ENCODE assay signal across 12 mouse cellular contexts in the genomic region with DNA sequence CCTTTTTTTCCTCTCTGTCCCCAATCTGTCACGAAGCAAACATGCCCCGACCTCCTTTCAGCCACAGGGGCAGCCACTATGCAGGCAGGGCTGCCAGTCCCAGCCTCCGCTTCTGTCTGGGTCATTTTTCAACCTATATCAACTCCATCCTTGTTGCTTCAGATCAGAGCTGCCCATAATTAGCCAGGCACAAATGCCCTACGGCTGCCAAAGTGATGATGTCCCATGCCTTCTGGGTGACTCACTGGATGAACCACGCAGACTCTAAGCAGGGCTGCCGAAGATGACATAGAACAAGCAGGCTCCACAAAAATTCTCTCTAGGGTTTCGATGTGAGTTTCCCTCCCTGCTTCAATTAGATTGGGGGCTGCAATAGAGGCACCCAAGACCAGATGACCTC.
DNase-seq lines count a peak whose midpoint lies in the region; ATAC-seq lines count a peak whose summit lies in the region.
"Had no signal": no experiment of that assay in that cellular context is flagged by ENCODE, and none has a peak within 500 bp of the region (broad histone marks: within the 10 kb centered on the region; RNA-seq: fewer than 3 reads in every experiment).

No protein-coding gene starts in this region.

- no peaks in the 10 kb centered on the region for H3K36me3 ChIP-seq in heart, embryonic 11.5 days (ENCODE audit: control insufficient read depth, insufficient read depth, low read length)
- H3K36me3 ChIP-seq: stomach, embryonic 15.5 days had no signal

- no peak overlapping the region for H3K4me2 ChIP-seq in heart, embryonic 11.5 days
- H3K4me2 ChIP-seq: forebrain, embryonic 13.5 days; stomach, embryonic 15.5 days had no signal

- WGBS in heart, embryonic 11.5 days (ENCODE audit: insufficient replicate concordance) = 48% methylated on average over 7 of the region's 7 CpGs

- H3K27me3 ChIP-seq in heart, embryonic 11.5 days (ENCODE audit: control insufficient read depth, insufficient read depth, low read length) = no peaks in the 10 kb centered on the region
- H3K27me3 ChIP-seq: forebrain, embryonic 13.5 days; stomach, embryonic 15.5 days had no signal

- H3K9ac ChIP-seq in heart, embryonic 11.5 days (ENCODE audit: low read depth, low read length) = no peak overlapping the region
- H3K9ac ChIP-seq: forebrain, embryonic 13.5 days; stomach, embryonic 15.5 days had no signal

- no peak for ATAC-seq in heart, embryonic 11.5 days (replicated peaks; ENCODE audit: insufficient number of reproducible peaks, low FRiP score, low TSS enrichment)
- ATAC-seq: forebrain, embryonic 13.5 days; intestine, postnatal 0 days had no signal

- no peak overlapping the region for H3K4me3 ChIP-seq in heart, embryonic 11.5 days (ENCODE audit: low read depth, low read length)
- H3K4me3 ChIP-seq: forebrain, embryonic 13.5 days; stomach, embryonic 15.5 days had no signal

- peaks cover 36% of the 10 kb centered on the region for H3K4me1 ChIP-seq in heart, embryonic 11.5 days (ENCODE audit: control insufficient read depth, insufficient read depth, low read length)
- H3K4me1 ChIP-seq: stomach, embryonic 15.5 days had no signal

- H3K9me3 ChIP-seq in heart, embryonic 11.5 days (replicated peaks; ENCODE audit: control insufficient read depth, low read length) = no peaks in the 10 kb centered on the region
- H3K9me3 ChIP-seq: forebrain, embryonic 13.5 days; stomach, embryonic 15.5 days had no signal

- peak overlapping the region; percentile 68 for H3K27ac ChIP-seq in heart, embryonic 11.5 days (ENCODE audit: low read depth, low read length)
- H3K27ac ChIP-seq: forebrain, embryonic 13.5 days; stomach, embryonic 15.5 days had no signal

- DNase-seq in lung, postnatal 10 days = peak; percentile 30
- DNase-seq in lung, postnatal 14 days = no peak
- peak; percentile 87 for DNase-seq in brain, adult 2 months (ENCODE audit: low read depth, low spot score)
- peak; percentile 46 for DNase-seq in retina, postnatal 1 day
- DNase-seq in ovary, postnatal 14 days (ENCODE audit: low spot score) = no peak
- DNase-seq in kidney, adult 9 months = no peak
- DNase-seq in spleen, postnatal 36 days (ENCODE audit: low spot score in 2 of 2) = no peak
- DNase-seq: liver had no signal

Comparison
In these comparisons a context has a peak if more than half of its experiments do, and no peak if none do; other contexts are left out.
1. DNase-seq: peak in lung, postnatal 10 days (single experiment), brain, adult 2 months (single experiment) and retina, postnatal 1 day (single experiment); none in lung, postnatal 14 days (single experiment), ovary, postnatal 14 days (single experiment), kidney, adult 9 months (single experiment) and spleen, postnatal 36 days (0 of 2).